Mouse (Mus musculus) cerebellum, postnatal 25 days (tissue): ENCODE data around the gene Ryr1.
"Not testable (repeated sequence)": the region's sequence is repeated elsewhere in the genome, so short reads cannot be mapped to it uniquely, and the experiment has no call there.

ENCODE experiments used
- DNase-seq, 2 experiments: peaks; one replicate each; pipeline ENCODE4 v3.0.0; 2021; ENCODE audit warnings: mixed read lengths in 2 of 2

The Ryr1 gene

DNA sequence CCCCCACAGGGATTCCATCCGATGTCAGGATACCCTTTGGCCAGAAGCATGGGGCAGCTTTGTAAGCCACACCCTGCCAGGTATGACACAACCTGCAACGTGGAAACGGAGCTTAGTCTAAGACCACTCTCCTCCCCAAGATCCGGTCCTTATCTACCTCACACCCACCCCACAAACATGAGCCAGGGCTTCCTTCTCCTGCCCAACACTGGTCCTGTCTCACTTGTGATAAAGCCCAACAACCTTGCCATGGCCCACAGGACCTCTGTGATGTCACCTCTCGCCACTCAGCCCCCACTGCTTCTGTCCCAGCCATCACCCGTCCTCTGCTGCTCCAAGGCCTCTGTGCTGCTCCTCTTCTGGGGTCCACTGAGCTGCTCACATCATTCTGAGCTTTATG, 49.8 kb downstream of the Ryr1 start:
- no peak for DNase-seq

DNA sequence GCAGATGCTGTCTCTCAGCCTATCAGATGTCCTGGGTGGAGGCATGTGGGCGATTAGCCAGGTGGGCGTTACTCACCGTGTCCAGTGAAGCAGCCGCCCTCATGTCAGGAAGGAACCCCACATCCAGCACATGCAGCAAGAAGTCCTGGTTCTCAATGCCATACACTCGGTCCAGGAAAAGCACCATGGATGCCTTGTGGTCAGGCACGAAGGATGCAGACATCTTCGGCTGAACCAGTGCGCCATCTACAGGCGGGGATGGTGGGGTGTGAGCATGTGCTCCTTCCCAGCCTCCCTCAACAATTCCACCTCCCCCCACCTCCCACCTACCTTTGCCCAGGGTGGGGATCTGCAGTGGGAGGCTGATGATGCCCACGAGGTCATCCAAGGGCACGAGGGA, 52.3 kb downstream of the Ryr1 start:
- peak in 1 of 2 experiments; percentile 39 for DNase-seq

DNA sequence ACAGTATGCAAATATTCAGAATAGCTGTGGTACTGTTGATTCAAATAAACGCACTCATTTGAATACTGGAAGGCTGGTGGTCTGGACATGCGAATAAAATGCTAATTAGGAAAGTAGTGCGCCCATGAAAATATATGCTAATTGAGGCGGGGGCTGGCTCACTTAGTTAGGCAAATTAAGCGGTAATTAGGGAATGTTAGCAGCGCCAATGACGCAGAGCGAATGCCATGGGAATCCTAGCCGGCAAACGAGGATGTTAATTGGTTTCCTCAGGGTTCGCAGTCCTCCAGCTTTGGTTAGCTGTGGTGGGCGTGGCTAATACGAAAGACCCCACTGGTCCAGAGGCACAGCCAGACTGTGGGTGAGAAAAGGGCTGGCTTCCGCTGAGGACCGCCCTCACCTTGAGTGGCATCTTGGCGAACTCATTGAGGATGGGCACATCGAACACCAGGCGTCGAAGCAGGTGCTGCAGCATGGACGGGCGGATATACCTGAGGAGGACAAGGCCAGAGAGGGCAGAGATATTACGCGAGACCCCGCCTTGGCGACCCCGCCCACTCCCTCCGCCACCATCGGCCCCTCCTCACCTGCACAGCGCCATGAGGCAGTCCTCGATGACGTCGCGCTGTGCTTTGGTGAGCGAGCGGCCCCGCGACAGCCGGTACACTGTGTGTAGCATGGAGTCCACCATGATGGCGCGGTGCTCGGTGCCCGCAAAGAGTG, 53.6 kb downstream of the Ryr1 start:
- no peak for DNase-seq

DNA sequence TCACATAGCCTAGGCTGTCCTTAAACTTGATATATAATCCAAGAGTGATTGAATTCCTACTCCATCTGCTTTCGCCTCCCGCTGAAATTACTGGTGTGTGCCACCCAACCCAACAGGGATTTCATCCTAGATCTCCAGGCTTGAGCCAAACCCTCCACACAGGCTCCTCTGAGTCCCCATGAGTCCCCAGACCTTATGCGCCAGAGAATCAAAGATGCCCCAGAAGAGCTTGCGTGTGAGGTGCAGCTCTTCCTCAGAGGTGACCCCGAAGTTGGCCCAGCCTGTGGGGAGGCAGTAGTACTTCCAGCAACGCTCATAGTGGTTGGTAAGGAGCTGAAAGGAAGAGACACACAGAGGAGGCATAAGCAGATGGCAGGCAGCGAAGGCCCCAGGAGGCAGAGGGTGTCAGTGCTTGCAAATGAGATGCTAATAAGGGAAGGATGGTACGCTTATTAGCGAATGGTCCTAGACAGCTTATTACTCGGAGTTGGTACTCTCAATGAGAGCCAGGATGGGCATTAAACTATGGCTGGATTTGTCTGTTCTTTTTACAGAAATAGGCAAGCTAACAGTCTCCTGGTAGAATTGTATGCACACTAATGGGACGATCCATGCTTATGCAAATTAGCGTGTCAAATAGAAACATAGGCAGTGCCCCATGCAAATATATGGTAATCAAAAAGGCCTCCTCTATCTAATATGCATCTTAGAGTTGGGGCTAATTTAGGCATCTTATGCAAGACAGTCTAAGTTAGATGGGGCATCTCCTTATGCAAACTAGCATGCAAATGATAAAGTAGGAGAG, 54.4 kb downstream of the Ryr1 start:
- no peak for DNase-seq

DNA sequence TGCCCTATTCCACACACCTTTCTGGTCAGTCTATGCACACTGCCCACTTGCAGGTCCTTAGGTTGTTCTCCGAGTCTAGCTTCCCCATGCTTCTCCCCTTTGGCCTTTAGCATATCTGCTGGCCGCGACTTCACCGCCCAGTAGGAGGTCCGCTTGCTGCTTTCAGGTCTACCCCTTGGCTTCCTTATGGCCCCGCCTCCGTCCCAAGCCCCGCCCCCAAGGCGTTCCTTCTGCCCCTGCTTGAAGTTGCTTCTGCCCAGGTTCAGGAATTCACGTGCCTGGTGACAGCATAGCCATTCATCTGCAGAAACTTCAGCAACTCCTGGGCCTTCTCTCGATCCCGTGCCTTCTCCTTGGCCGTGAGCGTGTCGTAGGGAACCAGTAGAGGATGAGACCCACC, 57.2 kb downstream of the Ryr1 start:
- no peak for DNase-seq

DNA sequence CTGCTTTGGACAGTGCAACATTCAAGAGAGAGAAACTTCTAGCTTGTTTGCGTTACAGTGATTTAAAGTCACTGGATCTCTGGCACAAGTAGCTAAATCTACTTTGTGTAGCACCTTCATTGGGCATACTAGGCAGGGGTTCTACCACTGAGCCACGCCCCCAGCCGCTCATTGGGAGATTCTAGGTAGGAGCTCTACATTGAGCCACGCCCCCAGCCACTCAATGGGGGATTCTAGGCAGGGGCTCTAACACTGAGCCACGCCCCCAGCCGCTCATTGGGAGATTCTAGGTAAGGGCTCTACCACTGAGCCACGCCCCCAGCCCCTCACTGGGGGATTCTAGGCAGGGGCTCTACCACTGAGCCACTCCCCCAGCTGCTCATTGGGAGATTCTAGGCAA, 61.5 kb downstream of the Ryr1 start:
- DNase-seq, result not testable (repeated sequence)

DNA sequence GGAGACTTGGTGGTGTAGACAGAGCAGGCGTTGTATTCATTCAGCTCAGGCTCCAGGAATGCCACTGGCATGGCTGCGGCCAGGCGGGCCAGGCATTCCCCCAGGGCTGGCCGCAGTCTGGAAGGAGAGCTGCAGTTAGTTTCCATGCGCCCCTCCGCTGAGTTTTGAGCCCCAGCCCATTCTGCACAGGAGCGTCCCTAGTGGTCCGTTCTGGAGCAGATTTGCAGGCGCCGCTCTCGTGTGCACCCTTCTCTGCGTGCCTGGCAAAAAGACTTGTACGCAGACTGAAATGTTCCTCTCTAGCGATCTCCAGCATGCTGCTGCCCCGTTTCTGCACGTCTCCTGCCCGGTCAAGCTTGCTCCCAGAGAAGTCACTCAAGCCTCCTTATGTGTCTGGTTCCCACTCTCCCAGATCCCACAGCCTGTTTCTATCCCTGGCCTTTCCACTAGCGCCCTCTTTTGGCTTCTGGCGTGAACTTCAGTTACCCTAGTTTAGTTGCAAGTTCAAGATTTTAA, 63.4 kb downstream of the Ryr1 start:
- DNase-seq, result peak in 1 of 2 experiments; percentile 18

DNA sequence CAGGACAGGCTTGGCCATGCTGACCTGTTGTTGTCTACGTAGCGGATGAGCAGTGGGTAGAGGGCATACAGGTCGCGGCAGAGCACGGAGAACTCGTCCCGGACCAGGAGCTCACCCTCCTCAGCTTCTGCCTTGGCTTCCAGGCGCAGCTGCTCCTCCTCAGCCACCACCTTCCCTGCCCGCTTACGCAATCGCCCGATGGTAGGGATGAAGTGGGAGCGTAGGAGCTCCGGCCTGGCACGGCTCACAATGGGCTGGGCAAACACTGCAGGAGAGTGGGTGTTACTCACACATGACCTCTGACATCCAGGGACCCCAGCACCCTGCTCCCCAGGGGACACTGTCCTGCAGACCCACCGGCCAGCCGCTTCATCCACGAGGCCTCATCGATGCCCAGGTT, 65.5 kb downstream of the Ryr1 start:
- no peak for DNase-seq

DNA sequence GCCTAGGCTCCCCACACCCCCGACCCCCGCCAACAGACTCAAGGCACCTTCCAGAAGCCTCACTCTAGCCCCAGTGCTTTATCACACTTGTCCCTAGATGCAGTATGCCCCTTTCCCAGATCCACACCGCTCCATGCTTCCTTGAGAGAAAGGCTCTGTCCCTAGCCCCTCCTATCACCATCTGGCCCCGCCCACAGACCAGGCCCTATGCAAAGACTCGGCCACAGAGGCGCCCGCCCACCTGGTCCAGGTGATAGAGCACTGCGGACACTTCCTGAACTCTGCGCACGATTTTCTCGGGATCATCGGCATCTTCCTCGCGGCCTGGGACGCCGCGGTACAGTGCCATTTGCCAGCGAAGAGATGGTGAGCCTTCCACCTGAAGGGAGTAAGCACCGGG, 72.2 kb downstream of the Ryr1 start:
- peak in 1 of 2 experiments; percentile 9 for DNase-seq

DNA sequence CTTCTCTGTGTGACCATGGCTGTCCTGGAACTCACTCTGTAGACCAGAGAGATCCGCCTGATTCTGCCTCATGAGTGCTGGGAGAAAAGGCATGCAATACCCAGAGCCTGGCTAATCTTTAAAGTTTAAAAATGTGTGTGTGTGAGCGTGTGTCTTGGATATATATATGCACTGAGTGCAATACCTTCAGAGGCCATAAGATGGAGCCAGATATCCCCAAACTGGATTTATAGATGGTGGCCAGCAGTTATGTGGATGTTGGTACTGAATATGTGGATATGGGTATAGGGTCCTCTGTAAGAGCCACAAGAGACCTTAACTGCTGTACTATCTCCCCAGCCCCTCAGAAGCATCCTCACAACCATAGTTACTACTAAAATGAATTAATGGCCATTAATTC, 74.2 kb downstream of the Ryr1 start:
- peak in 1 of 2 experiments; percentile 41 for DNase-seq

DNA sequence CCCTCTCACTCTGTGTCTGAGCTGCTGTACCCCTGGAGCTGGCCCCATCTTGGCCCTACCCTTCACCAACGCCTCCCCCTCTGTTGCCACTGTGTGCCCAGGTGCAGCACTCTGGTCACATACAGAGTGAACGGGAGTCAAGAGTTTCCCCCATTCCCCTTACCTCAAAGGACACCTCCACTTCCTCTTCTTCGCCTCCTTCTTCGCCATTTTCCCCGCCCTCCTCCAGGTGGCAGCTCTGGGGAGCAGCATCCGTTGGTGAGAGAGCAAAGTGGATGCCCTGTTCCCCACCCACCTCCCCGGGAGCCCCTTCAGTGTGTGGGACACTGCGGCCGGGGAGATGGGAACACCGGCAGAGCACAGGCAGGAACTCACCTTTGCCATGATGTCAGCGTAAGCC, 76.4 kb downstream of the Ryr1 start:
- DNase-seq, result no peak

DNA sequence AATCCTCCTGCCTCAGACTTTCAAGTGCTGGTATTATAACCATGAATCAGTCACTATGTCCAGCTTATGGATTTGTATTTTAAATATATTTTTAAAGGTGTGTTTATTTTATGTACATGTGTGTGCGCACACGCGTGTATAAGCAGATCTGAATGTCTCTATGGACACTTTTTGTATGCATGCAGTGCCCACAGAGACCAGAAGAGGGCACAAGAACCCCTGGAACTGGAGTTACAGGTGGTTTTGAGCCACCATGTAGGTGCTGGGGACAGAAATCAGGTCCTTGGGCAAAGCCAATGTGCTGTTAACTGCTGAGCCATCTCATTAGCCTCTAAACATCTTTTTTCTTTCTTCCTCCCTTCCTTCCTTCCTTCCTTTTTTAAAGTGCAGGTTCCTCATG, 76.9 kb downstream of the Ryr1 start:
- no peak for DNase-seq

DNA sequence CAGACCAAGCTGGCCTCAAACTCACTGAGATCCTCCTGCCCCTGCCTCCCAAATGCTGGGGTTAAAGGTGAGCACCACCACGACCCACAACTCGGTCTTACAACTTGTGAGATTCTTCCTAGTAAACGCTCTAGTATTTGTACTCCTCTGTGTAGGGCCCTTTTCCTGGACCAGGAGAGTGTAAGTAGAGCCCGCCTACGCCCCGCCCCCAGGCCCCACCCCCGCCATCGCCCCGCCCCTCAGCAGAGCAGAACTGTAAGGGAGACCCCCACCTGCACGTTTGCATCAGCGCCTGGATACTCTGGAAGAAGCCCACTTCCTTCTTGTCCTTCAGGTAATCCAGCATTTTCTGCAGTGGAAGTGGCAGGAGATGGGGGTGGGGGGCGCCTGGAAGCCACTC, 78.4 kb downstream of the Ryr1 start:
- DNase-seq, result no peak

DNA sequence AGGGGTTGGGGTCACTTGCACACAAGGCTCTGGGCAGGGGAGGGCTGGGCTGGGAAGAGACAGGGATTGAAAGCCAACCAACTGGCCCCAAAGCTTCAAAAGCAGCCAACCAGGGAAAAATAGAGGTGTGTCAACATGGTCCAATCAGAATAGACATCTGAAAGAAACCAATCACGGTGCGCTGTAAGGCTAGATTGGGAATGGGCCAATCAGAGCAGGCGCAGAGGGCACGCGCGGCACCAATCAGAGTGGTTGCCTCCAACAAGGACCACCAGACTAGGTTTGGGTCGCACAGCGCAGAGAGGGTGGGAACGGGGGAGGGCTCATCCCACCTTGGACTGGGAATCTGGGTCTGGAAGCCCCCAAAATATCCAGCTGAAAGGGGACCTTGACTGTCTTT, 80.7 kb downstream of the Ryr1 start:
- DNase-seq, result no peak

DNA sequence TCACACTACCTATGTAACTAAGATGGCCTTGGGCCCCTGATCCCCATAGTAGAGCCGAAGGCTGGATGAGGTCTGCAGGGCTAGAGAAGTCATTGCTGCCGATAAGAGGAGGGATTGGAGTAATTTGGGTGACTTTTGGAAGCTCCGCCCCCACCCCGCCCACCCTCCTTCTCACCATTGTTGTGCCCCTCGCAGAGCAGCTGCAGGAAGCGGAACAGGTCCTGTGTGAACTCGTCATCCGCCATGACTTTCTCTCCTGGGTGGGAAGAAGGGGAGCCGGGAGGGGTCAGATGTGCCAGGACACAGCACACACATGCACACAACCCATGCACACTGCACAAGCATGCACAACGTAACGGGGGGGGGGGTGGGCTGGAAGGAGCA, 81.3 kb downstream of the Ryr1 start:
- DNase-seq, result no peak

DNA sequence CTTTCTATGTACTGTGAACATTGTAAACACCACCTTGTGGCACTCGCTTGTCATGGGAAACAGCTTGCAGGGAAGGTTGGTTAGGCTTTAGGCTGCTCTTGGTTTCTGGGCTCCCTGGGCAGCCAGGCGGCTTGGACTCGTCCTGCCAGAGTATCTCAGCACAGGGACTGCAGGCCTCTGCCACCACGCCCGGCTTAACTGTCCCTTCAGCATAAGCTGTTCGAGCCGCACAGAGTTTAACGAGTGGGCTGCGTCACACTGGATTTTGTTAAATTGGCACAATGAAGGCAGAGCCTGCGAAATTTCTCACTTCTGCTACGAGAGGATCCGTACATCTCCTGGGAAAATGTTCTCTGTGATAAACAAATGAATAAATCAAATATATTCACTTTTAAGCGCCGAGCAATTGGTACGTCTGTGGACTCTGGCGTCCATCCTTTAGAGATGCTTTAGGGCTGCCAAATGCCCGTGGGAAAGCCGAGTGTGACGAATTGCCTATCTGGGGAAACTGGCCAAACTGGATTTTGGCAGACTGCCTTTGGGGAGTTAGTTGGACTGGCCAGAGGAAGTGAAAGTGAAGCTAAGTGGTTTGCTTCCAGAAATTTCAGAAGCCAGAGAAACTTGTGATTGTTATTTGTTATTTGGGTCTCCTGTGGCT, 81.8 kb downstream of the Ryr1 start:
- peak; percentile 18 to 53 for DNase-seq

DNA sequence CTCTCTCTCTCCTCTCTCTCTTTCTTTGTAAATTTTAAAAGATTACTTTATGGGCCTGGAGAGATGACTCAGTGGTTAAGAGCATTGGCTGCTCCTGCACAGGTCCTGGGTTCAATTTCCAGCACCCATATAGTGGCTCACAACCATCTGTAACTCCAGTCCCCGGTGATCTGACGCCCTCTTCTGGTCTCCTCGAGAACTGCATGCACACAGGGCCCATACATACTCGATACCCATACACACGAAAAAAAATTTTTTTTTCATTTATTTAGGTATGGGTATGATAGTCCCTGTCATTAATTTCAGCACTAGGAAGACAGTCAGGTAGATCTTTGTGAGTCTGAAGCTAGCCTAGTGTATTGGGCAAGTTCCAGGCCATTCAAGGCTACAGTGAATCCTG, 83.8 kb downstream of the Ryr1 start:
- no peak for DNase-seq

DNA sequence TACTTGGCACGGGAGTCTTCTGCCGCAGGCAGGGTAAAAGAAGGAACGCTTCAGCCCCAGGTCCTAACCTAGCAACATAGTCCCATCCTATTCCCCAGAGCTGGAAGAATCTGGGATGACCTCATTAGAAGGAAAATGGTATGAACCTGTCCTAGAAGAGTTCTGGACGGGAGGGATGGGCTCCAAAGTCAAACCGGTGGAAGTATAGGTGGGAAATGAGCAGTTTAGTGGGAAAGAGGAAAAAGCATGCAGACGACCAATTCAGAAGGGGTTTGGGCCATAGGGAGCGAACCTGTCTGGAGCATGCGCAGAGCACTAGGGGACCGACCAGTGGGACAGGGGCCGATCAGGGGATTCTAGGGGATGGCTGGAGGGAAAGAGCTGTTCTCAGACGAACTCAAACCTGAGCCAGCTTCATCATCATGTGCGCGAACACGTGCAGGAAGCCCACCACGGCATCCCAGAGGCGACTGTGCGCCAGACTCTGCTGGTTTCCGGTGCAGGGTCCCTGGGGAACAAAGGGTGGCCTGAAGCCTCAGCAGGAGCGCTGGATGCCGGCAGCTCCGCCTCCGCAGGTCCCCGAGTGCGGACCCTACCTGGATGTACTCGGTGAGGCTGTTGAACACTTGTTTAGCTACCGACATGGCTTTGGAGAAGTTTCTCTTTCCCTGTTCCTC, 84.9 kb downstream of the Ryr1 start:
- DNase-seq, result peak in 1 of 2 experiments; percentile 8

DNA sequence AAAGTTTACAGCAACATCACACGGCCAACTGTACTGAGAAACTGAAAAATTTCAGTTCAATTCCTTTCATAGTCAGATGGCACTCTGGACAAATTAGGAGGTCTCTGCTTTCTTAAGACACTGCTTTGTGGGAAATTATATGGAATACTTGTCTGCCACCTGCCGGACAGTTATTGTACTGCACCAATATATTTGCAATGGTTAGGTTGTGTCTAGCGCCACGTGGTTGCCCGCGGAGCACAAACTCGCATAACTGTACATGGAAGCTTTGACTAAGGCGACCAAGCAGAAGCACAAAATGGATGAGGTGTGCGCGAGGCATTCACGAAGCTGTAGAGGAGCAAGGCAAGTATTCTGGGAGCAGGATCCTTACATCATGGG, 85.4 kb downstream of the Ryr1 start:
- peak; percentile 81 to 88 for DNase-seq

DNA sequence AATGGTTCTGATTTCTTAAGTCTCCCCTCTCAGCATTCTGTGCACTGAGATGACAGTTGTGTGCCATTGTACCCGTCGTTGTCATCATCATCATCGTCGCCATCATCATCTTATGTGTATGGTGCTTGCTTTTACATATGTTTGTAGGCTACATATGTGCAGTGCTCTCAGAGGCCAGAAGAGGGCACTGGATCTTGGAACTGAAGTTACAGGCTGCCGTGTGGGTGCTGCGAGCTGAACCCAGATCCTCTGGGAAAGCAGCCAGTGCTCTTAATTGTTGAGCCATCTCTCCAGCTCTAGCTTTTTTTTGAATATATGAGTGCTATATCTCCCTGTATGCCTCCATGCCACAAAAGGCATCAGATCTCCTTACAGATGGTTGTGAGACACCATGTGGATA, 87.7 kb downstream of the Ryr1 start:
- DNase-seq, result no peak

DNA sequence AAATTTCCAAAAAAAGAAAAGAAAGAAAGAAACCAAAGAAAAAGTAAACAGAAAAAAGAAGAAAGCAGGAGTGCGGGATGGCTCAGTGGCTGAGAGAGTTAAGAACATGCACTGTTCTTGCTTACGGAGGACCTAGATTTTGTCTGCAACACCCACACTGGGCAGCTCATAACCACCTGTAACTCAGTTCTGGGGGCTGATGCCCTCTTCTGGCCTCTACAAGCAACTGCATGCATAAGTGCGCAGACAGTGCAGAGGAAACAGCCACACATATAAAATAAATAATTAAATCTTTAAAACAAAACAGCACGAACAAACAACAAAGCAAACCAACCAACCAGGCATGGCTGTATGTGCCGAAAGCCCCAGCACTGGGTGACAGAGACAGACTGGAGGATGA, 92.3 kb downstream of the Ryr1 start:
- no peak for DNase-seq

DNA sequence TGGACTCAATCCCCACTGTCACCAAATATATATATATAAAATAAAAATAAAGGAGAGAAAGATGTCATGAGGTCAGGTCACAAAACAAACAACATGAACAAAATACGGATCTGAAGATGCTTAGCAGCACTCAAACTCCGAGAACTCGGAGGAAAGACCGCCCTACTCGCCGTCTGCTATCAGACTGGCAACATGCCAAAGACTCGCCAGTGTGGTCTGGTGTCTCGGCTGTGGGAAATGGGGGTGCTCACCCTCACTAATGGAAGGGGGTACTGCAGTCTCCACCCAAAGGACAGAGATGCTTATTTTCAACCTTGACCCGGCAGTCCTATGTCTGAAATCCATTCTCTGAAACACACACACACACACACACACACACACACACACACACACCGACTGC, 93.3 kb downstream of the Ryr1 start:
- DNase-seq, result no peak
